Mouse (Mus musculus): ENCODE measurements around the gene Bri3bp. TPM values are rescaled to one million over a fixed set of nuclear protein-coding genes. Genes with fewer than 3 reads are reported as not detected.
"Not testable (repeated sequence)": the region's sequence is repeated elsewhere in the genome, so short reads cannot be mapped to it uniquely, and the experiment has no call there.

Gene Bri3bp
- total and polyA plus RNA-seq, 2 experiments from 2014 or later = 48.4 to 83.3 TPM

- H3K4me3 ChIP-seq (ENCODE audit: low read depth, low read length) = no peak overlapping the region
- no peaks in the 10 kb centered on the region for H3K27me3 ChIP-seq (ENCODE audit: insufficient read depth, low read length)
- no peak overlapping the region for H3K27ac ChIP-seq (ENCODE audit: low read depth, low read length)
- no peaks in the 10 kb centered on the region for H3K9me3 ChIP-seq (ENCODE audit: low read length)
- DNase-seq (no peak), ATAC-seq (no peak)
- H3K4me1 ChIP-seq (ENCODE audit: insufficient read depth) = no peaks in the 10 kb centered on the region
- H3K9ac ChIP-seq = no peak overlapping the region
- H3K36me3 ChIP-seq (ENCODE audit: insufficient read depth) = peaks cover 31% of the 10 kb centered on the region
- no peak for TF ChIP-seq CTCF (IDR thresholded peaks at IDR 0.05; ENCODE audit: low read depth)
- no peak overlapping the region for H3K4me2 ChIP-seq (ENCODE audit: low read depth)
- 88% methylated on average over 5 of the region's 6 CpGs for WGBS
Measured at GRCm38 (mm10) chr5:125483712-125484611, 42.6 kb downstream of the Bri3bp start.

DNA sequence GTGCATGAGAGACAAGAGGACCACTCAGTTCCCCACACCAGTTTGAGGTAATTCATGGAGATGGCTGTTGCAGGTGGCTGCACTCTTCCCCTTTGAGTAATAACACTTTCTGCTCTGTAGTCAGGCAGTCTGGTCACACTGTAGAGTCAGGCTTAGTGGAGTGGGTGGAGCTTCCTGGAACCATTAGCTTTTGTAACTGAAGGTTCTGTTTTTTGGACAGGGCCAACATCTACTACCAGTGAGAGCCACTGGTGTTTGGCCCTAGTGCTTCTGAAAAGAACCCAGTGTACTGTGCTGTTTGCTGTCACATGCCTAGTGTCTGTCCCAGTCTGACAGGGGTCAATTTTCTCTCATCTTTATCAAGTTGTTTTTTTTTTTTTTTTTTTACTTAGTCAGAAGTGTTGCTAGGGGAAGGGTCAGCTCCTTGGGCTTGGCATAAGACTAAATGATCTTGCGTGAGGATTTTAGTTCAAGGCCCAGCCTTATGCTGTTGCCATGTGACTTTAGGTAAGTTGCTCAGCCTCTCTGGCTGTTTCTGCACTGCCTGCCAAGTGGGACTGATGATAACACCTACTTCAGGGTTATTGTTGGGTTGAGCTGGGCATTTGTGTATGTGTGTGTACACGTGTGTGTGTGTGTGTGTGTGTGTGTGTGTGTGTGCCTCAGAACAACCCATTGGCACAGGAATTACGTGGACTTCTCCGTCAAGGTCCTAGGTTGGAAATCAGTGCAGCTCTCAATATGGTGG is 43.8 kb downstream of the Bri3bp start:
- H3K36me3 ChIP-seq (ENCODE audit: insufficient read depth) = peaks cover 39% of the 10 kb centered on the region
- TF ChIP-seq CTCF (IDR thresholded peaks at IDR 0.05; ENCODE audit: low read depth) = no peak
- DNase-seq (no peak), ATAC-seq (no peak)
- no peak overlapping the region for H3K4me3 ChIP-seq (ENCODE audit: low read depth, low read length)
- H3K4me1 ChIP-seq (ENCODE audit: insufficient read depth) = no peaks in the 10 kb centered on the region
- H3K4me2 ChIP-seq (ENCODE audit: low read depth) = no peak overlapping the region
- no peak overlapping the region for H3K9ac ChIP-seq
- WGBS = 87% methylated on average over 4 of the region's 4 CpGs
- no peaks in the 10 kb centered on the region for H3K9me3 ChIP-seq (ENCODE audit: low read length)
- H3K27me3 ChIP-seq (ENCODE audit: insufficient read depth, low read length) = no peaks in the 10 kb centered on the region
- no peak overlapping the region for H3K27ac ChIP-seq (ENCODE audit: low read depth, low read length)

- H3K27ac ChIP-seq (ENCODE audit: low read depth, low read length) = no peak overlapping the region
- no peak for DNase-seq
- H3K9me3 ChIP-seq (ENCODE audit: low read length) = no peaks in the 10 kb centered on the region
- H3K27me3 ChIP-seq (ENCODE audit: insufficient read depth, low read length) = no peaks in the 10 kb centered on the region
- TF ChIP-seq CTCF (IDR thresholded peaks at IDR 0.05; ENCODE audit: low read depth) = no peak
- no peaks in the 10 kb centered on the region for H3K4me1 ChIP-seq (ENCODE audit: insufficient read depth)
- 67% methylated on average over 1 of the region's 1 CpGs for WGBS
- H3K4me3 ChIP-seq (ENCODE audit: low read depth, low read length) = no peak overlapping the region
- no peak overlapping the region for H3K4me2 ChIP-seq (ENCODE audit: low read depth)
- ATAC-seq = no peak
- H3K9ac ChIP-seq = no peak overlapping the region
- H3K36me3 ChIP-seq (ENCODE audit: insufficient read depth) = peaks cover 46% of the 10 kb centered on the region
Measured at GRCm38 (mm10) chr5:125486088-125486487, 44.7 kb downstream of the Bri3bp start.

- no peak for TF ChIP-seq CTCF (IDR thresholded peaks at IDR 0.05; ENCODE audit: low read depth)
- Histone ChIP-seq H3K9me3 (ENCODE audit: low read length) (no peaks in the 10 kb centered on the region), H3K27ac (ENCODE audit: low read depth, low read length) (no peak overlapping the region), H3K4me3 (ENCODE audit: low read depth, low read length) (no peak overlapping the region), H3K4me2 (ENCODE audit: low read depth) (no peak overlapping the region), H3K36me3 (ENCODE audit: insufficient read depth) (peaks cover 57% of the 10 kb centered on the region), H3K27me3 (ENCODE audit: insufficient read depth, low read length) (no peaks in the 10 kb centered on the region), H3K4me1 (ENCODE audit: insufficient read depth) (no peaks in the 10 kb centered on the region), H3K9ac (no peak overlapping the region)
- ATAC-seq (no peak), DNase-seq (no peak)
- 58% methylated on average over 11 of the region's 11 CpGs for WGBS
Measured at GRCm38 (mm10) chr5:125487375-125488115, 46.2 kb downstream of the Bri3bp start.

- Histone ChIP-seq H3K36me3 (ENCODE audit: insufficient read depth) (peaks cover 57% of the 10 kb centered on the region), H3K27me3 (ENCODE audit: insufficient read depth, low read length) (no peaks in the 10 kb centered on the region), H3K9ac (no peak overlapping the region), H3K4me3 (ENCODE audit: low read depth, low read length) (no peak overlapping the region), H3K4me1 (ENCODE audit: insufficient read depth) (no peaks in the 10 kb centered on the region), H3K4me2 (ENCODE audit: low read depth) (no peak overlapping the region), H3K27ac (ENCODE audit: low read depth, low read length) (no peak overlapping the region), H3K9me3 (ENCODE audit: low read length) (no peaks in the 10 kb centered on the region)
- DNase-seq (no peak), ATAC-seq (0 out of 2 replicates have a peak, but pooled peaks have one; percentile 38)
- TF ChIP-seq CTCF (IDR thresholded peaks at IDR 0.05; ENCODE audit: low read depth) = peak; percentile 46
- WGBS = 74% methylated on average over 4 of the region's 4 CpGs
Measured at GRCm38 (mm10) chr5:125488116-125488455, 46.7 kb downstream of the Bri3bp start.

DNA sequence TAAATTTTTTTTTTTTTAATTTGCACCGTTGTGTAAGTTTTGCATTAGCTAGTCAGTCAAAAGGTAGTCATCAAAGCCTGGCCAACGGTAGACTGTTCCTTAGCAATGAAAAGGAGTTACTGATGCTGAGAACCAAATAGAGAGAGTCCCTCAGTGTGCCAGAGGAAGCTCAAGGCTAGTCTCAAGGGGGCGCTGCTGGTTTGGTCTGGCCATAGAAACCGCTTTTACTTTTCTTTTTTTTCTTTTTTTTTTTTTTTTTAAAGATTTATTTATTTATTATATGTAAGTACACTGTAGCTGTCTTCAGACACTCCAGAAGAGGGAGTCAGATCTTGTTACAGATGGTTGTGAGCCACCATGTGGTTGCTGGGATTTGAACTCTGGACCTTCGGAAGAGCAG is 47.6 kb downstream of the Bri3bp start:
- H3K9ac ChIP-seq; H3K27ac ChIP-seq (ENCODE audit: low read depth, low read length); ATAC-seq; DNase-seq; H3K27me3 ChIP-seq (ENCODE audit: insufficient read depth, low read length); H3K4me3 ChIP-seq (ENCODE audit: low read depth, low read length); H3K9me3 ChIP-seq (ENCODE audit: low read length); H3K4me1 ChIP-seq (ENCODE audit: insufficient read depth); H3K4me2 ChIP-seq (ENCODE audit: low read depth): not testable (repeated sequence)
- peaks cover 55% of the 10 kb centered on the region for H3K36me3 ChIP-seq (ENCODE audit: insufficient read depth)
- 84% methylated on average over 5 of the region's 5 CpGs for WGBS
